Mouse (Mus musculus) skeletal muscle tissue, adult 2 months (tissue): Measurements from ENCODE around the gene Tmem63c.

ENCODE experiments used
- DNase-seq: peaks from one replicate; pipeline ENCODE4 v3.0.0-alpha.2; 2012; ENCODE audit warnings: low read depth, low spot score

Tmem63c gene

DNA sequence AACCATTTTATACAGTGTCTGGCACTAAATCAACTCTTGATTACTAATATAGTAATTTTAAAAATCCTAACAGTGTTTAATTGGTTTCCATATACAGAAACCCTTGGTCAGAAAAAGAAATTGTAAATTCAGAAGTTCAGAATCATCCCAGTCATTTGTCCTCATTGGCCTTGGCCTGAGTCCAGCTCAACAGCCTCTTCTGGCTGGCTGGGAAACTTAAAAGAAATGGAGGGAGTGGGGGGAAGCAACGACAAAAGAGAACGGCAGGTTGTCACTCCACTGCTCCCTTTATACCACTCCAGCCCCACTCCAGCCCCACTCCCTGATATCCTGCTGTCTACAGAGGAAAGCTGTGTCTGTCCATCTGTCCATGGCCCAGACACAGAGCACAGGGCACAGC is 110.0 kb downstream of the Tmem63c start:
- DNase-seq, result no peak

DNA sequence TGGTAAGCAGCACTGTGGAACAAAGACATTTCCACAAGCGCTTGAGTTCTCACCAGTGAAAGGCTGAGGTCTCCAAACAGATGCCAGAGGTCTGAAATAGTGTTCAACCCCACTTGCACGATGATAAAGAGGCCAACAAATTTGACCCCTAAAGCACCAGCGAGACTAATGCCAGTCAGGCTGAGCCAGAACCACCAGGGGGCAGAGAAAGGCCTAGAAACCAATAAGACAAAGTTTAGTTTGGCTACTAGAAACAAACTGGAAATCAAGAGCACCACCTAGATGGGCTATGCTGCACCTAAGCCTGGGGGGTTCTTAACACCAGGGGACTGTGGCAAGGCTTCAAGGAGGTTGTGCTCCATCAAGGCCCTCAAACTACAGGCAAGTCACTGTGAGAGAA is 110.5 kb downstream of the Tmem63c start:
- DNase-seq, result no peak

DNA sequence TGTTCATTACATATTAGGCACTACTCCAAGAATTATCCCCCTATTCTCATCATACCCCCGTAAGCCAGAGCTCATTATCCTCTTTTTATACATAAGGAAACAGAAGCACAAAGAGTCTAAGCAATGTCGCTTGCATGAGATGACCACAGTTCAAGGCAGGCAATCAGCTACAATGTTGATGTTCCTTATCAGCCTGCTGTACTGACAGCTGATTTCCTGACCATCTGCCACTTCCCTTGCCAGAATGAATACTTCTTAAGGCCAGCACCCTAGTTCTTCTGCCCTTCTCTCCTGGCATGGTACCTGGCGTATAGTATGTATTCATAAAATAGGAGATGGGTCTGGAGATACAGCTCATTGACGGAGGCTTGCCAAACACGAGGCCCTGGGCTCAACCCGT is 111.1 kb downstream of the Tmem63c start:
- DNase-seq, result no peak

GRCm38 (mm10) chr12:87132784-87133183 is 111.6 kb downstream of the Tmem63c start:
- DNase-seq, result no peak

DNA sequence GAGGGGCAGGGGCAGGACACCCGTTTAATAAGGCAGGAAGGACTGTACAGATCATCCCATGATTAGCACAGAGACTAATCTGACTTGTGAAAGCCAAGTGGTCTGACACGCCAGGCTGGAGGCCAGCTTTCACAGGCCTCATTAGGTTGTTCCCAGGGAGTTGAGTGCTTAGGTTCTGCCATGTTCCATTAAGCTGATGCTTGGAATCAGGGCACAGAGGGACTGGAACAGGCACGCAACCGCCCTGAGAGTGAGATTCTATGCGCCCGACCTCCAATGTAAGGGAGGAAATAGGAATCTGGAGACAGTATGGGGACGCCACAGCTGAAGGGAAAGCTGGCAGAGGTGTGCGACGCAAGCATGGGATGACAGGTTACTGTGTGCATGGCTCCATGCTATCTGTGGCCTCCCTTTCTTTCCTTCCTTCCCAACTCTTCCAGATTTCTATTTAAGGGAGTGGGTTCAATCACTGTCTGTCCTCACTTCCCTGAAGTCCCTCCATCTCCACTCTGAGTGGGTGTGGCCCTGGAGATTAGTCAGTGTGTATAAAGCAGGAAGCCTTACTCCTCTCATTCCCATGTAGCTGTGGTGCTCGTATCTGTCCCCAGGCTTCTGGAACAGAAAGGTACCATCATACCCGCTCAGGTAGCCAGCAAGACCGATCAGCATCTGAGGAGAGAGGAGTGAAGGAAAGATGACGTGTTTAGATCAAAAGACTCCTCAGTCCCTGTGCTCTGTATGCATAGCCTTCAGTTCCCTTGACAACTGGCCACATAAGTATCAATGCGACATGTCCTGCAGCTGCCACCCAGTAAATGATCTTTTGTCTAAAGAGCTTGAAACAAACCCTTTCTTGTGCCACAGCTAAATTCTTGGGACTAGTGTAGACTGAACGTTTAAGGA is 116.5 kb downstream of the Tmem63c start:
- DNase-seq, result no peak

GRCm38 (mm10) chr12:87138342-87138701 is 117.2 kb downstream of the Tmem63c start:
- no peak for DNase-seq

DNA sequence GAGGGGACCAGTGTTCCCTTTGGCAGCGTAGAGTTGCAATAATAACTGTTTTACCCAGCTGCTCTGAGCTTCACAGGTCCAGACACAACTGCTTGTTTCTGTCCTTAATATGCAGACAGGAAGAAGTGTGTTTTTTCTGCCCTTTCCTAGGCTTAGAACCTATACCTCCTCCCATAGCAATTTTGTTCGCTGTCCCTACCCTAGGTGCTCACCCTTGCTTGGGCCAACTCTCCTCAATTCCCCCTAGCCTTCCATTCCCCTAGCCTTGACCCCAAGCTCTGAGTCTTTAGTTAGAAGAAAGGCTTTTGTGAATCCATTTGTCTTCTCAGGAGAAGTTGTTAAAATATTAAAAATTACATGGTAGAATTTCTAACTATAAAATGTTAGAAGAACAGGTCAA is 117.6 kb downstream of the Tmem63c start:
- DNase-seq, result no peak
